Mouse (Mus musculus) E14TG2a.4 (cell line): Measurements from ENCODE around the gene Cmbl.

Experiments
- CTCF ChIP-seq: conservative IDR thresholded peaks from 2 replicates; pipeline ENCODE4 v1.5.1; 2014; ENCODE audit warnings: low read length
- NANOG ChIP-seq: IDR thresholded peaks from 2 replicates; pipeline ENCODE4 v1.6.1; 2014; ENCODE audit warnings: borderline replicate concordance, low read length, mixed read lengths

GRCm38 (mm10) chr15:31530659-31531445, 34.3 kb upstream of the Cmbl start, which contains the start of gene March6:
- TF ChIP-seq CTCF (no peak), NANOG (no peak)
